Mouse (Mus musculus) intestine, embryonic 16.5 days (tissue): ENCODE data around the gene Mta1. TPM values are rescaled to one million over a fixed set of nuclear protein-coding genes. Genes with fewer than 3 reads are reported as not detected.

Experiments used
- ATAC-seq: fragments of 200-750 bp; cut with Nextera tagmentation; 2 replicates; pipeline ENCODE4 v1.8.0; 2017; ENCODE audit warnings: moderate TSS enrichment, moderate library complexity
- H3K27ac ChIP-seq: fragments of 300-500 bp; sonication (generic); 2 replicates; pipeline ENCODE4 v1.5.1; 2014; ENCODE audit warnings: mild to moderate bottlenecking, low read length
- H3K27me3 ChIP-seq: fragments of 300-500 bp; sonication (generic); replicated peaks from 2 replicates; pipeline ENCODE4 v1.6.1; 2014; ENCODE audit warnings: low read length, control low read depth, mixed read lengths; ENCODE audit not compliant: control insufficient read depth, insufficient read depth
- H3K36me3 ChIP-seq: fragments of 300-500 bp; sonication (generic); 2 replicates; pipeline ENCODE4 v1.6.1; 2014; ENCODE audit warnings: low read length, control low read depth; ENCODE audit not compliant: control insufficient read depth, insufficient read depth
- H3K4me1 ChIP-seq: fragments of 300-500 bp; sonication (generic); 2 replicates; pipeline ENCODE4 v1.6.1; 2014; ENCODE audit warnings: low read length, control low read depth, mixed read lengths; ENCODE audit not compliant: control insufficient read depth, insufficient read depth
- H3K4me2 ChIP-seq: fragments of 300-500 bp; sonication (generic); 2 replicates; pipeline ENCODE4 v1.6.1; 2014; ENCODE audit warnings: low read depth, low read length, control low read depth
- H3K4me3 ChIP-seq: fragments of 300-500 bp; sonication (generic); 2 replicates; pipeline ENCODE4 v1.5.1; 2014; ENCODE audit warnings: mild to moderate bottlenecking, low read length
- H3K9ac ChIP-seq: fragments of 300-500 bp; sonication (generic); 2 replicates; pipeline ENCODE4 v1.6.1; 2014; ENCODE audit warnings: low read depth, low read length
- H3K9me3 ChIP-seq: fragments of 300-500 bp; sonication (generic); 2 replicates; pipeline ENCODE4 v1.6.1; 2016; ENCODE audit warnings: low read length, control low read depth; ENCODE audit not compliant: control insufficient read depth
- WGBS: fragments of 180-500 bp; shearing (Covaris S2); extraction: QIAGEN DNeasy Blood & Tissue Kit; methylation state at CpG from one replicate; pipeline ENCODE4 v1.1.7; 2014; 5-methylcytosine and 5-hydroxymethylcytosine counted together
- polyA plus RNA-seq: library from polyadenylated mRNA; unstranded; fragments of >200 nt; fragmentation: Nextera tagmentation; extraction: Ambion mirVana; gene quantifications from 2 replicates; pipeline ENCODE4 v1.2.1, GENCODE M21; 2015

Mta1 gene
- polyA plus RNA-seq, 1 experiment from 2014 or later, result 8.0 TPM

DNA sequence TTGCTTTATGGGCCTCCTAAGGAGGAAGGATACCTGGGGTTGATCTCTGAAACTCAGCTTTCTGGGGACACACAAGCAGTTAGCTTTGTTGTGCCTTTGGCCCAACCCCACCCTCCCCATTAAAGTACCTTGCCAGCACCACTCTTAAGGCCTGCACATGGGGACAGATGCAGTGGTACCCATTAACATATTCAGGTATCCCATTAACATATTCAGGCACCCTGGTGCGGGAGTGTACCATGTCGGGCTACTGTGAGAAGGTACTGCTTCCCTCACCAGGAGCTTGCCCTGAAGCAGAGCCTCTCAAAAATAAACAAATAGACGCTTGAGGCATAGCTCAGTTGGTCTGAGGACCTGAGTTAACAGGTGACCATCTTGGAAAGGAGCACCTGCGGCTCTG is 10.1 kb upstream of the Mta1 start:
- no peak overlapping the region for H3K9ac ChIP-seq
- H3K4me3 ChIP-seq, result no peak overlapping the region
- ATAC-seq, result no peak
- WGBS, result 44% methylated on average over 4 of the region's 4 CpGs
- no peak overlapping the region for H3K4me2 ChIP-seq
- H3K4me1 ChIP-seq, result no peaks in the 10 kb centered on the region
- no peaks in the 10 kb centered on the region for H3K36me3 ChIP-seq
- H3K27me3 ChIP-seq, result no peaks in the 10 kb centered on the region
- H3K27ac ChIP-seq, result no peak overlapping the region
- H3K9me3 ChIP-seq, result no peaks in the 10 kb centered on the region

DNA sequence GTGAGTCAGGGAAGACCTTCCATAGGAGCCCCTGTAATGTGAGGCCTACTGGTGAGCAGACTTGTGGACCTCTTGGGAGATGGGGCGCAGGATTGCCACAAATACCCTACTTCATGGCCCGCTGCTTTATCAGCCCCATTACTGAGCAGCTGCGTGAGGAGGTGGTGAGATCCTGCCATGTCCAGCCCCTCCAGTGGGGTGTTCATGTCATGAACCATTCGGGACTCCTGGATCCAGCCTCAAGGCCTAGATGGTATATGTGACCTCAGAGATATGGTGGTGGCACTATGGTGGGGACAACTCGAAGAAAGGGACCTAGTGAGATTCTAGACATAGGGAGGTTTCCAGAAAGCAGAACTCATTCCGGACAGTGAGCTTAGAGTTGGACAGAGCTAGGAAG is 9.0 kb upstream of the Mta1 start:
- Histone ChIP-seq H3K27me3 (no peaks in the 10 kb centered on the region), H3K36me3 (no peaks in the 10 kb centered on the region), H3K4me1 (no peaks in the 10 kb centered on the region), H3K4me3 (no peak overlapping the region), H3K9me3 (no peaks in the 10 kb centered on the region), H3K9ac (no peak overlapping the region), H3K27ac (no peak overlapping the region), H3K4me2 (no peak overlapping the region)
- no peak for ATAC-seq
- 89% methylated on average over 6 of the region's 6 CpGs for WGBS

GRCm38 (mm10) chr12:113090053-113090452 is 8.0 kb upstream of the Mta1 start:
- Histone ChIP-seq H3K27ac (no peak overlapping the region), H3K27me3 (no peaks in the 10 kb centered on the region), H3K9ac (no peak overlapping the region), H3K4me1 (no peaks in the 10 kb centered on the region), H3K4me2 (no peak overlapping the region), H3K36me3 (no peaks in the 10 kb centered on the region), H3K4me3 (no peak overlapping the region), H3K9me3 (no peaks in the 10 kb centered on the region)
- WGBS, result 76% methylated on average over 17 of the region's 17 CpGs
- ATAC-seq, result no peak

GRCm38 (mm10) chr12:113097040-113097439 is 1.0 kb upstream of the Mta1 start:
- Histone ChIP-seq H3K4me3 (no peak overlapping the region), H3K9me3 (no peaks in the 10 kb centered on the region), H3K4me2 (peak overlapping the region; percentile 87; the same call in 1 of the 2 replicates), H3K4me1 (peaks cover 26% of the 10 kb centered on the region), H3K27ac (no peak overlapping the region), H3K9ac (no peak overlapping the region), H3K27me3 (no peaks in the 10 kb centered on the region), H3K36me3 (no peaks in the 10 kb centered on the region)
- 0 out of 2 replicates have a peak, but pooled peaks have one; percentile 7 for ATAC-seq
- WGBS, result 82% methylated on average over 5 of the region's 5 CpGs

DNA sequence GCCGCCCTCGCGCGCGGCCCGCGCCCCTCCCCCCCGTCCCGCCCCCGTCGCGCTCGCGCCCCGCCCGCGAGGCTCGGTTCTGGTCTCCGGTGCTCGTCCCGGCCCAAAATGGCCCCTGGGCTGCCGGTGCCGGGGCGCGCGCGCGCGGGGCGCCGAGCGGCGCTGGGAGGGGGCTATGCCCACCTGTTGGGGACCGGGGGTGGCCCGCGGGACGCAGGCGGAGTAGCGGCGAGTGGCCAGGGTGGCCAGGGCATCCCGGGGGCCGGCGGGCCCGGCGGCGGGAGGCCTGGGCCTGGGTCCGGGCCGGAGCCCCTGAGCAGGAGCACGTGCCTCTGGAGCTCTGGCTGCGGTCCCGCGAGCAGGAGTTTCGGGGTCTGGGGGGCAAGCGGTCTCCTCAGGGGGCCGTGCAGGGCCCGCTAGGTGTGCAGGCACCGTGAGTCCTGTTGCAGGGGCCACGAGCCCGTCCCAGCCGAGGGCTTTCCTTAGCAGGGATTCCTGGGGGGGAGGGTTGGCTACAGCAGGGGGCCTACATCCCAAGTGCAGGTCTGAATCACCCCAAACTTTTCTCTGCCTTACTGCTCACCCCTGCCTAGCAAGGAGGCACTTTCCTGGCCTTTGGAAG is 563 bp downstream of the Mta1 start:
- ATAC-seq, result peak; percentile 24
- H3K27ac ChIP-seq, result peak overlapping the region; percentile 69
- H3K4me3 ChIP-seq, result peak overlapping the region; percentile 98
- under 1% methylated on average over 51 of the region's 60 CpGs for WGBS
- H3K9me3 ChIP-seq, result no peaks in the 10 kb centered on the region
- peaks cover 32% of the 10 kb centered on the region for H3K4me1 ChIP-seq
- peak overlapping the region; percentile 99 for H3K9ac ChIP-seq
- H3K4me2 ChIP-seq, result peak overlapping the region; percentile 94
- no peaks in the 10 kb centered on the region for H3K36me3 ChIP-seq
- H3K27me3 ChIP-seq, result no peaks in the 10 kb centered on the region

DNA sequence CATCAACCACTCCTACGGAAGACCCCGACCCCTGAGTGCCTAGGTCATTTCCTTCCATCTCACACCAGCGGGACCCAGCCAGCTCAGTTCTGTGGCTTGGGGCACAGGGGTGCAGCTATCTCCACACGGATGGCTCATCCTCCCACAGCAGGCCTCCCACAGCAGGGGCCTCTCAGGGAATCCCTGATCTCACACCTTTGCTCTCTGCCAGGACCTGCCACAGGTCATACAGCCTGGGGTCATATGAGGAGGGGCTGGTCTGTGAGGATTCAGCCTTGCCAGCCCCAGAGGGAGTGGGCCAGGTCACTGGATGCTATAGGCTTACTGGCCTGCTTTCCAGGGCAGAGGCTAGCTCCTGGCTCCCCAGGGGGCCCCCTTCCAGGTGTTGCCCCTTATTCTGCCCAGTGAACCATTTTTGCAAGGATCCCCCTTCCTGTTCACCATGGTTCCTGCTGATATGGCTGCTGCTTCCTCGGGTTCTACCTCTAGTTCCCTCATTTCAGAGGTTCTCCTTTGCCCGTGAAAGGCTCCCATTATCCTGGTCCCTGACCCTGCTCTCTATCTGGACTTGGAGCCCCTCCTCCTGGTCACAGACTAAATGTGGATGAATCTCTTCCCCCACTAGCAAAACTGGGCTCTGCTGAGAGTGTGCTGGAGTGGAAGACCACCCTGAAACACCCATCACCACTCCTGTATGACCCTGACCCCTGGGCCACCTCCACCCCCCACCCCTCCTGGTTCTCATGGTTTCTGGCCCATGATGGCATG is 1.6 kb downstream of the Mta1 start:
- no peaks in the 10 kb centered on the region for H3K27me3 ChIP-seq
- H3K9ac ChIP-seq, result peak overlapping the region; percentile 99
- 27% methylated on average over 6 of the region's 6 CpGs for WGBS
- H3K27ac ChIP-seq, result no peak overlapping the region
- no peak for ATAC-seq
- peak overlapping the region; percentile 98 for H3K4me3 ChIP-seq
- no peaks in the 10 kb centered on the region for H3K9me3 ChIP-seq
- H3K36me3 ChIP-seq, result no peaks in the 10 kb centered on the region
- H3K4me1 ChIP-seq, result peaks cover 38% of the 10 kb centered on the region
- peak overlapping the region; percentile 94 for H3K4me2 ChIP-seq

DNA sequence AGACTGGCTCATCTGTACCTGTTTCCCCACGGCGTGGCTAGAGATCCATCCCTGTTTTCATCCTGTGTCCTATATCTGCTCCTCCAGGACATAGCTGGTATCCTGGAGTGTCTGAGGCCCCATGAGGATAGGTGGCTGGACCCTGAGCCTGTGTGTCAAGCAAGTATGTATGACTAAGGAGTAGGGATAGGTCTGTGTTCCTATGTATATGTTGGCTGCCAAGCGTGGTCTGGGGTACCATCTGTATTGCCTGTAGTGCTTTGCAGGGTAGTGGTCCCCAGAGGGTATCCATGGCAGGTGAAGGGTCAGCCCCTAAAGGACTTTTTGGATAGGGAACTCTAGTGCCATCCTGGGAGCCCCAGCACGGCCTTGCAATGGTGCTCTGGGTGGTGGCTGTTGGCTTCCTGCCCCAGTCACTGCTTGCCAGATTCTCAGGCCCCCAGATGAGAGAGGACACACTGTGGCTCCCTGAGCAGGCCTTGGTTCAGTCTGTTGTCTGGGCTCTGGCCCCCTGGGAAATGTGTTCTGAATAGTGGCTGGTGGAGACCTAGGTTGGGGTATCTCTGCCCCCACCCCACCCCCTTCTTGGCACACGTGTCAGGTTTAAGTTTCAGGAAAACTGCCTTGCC is 2.5 kb downstream of the Mta1 start:
- ATAC-seq, result no peak
- WGBS, result 69% methylated on average over 5 of the region's 5 CpGs
- Histone ChIP-seq H3K4me2 (no peak overlapping the region), H3K4me3 (no peak overlapping the region), H3K27ac (no peak overlapping the region), H3K4me1 (peaks cover 38% of the 10 kb centered on the region), H3K27me3 (no peaks in the 10 kb centered on the region), H3K36me3 (no peaks in the 10 kb centered on the region), H3K9me3 (no peaks in the 10 kb centered on the region), H3K9ac (0 out of 2 replicates have a peak overlapping the region, but pooled peaks have one; percentile 99)

DNA sequence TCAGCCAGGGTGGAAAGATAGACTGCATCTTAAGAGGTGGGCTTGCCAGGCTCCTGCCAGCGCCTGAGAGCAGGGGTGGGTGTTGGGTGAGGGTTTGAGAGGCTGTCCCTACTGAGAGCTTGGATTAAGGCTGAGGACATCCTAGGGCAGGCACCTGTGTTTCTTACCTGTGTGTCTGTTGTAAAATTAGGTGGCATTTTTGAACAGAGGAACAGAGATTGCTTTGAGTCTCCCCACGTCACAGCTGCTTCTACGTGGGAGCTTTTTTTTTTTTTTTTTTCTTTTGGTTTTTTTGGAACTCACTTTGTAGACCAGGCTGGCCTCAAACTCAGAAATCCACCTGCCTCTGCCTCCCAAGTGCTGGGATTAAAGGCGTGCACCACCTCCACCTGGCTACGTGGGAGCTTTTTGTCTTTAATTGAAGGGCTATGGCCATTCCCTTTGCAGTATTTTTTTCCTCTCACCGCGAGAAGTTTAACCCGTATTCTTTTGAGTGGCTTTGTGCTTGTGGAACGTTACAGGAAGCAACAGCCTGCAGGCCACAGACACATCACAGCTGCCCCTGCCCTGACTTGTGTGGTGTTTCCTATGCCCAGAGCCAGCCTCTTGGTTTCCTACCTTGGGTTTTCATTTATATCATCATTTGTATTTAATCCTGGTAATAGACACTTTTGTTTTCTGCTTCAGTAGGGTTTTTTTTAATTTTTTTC is 3.3 kb downstream of the Mta1 start:
- Histone ChIP-seq H3K4me3 (no peak overlapping the region), H3K9ac (no peak overlapping the region), H3K4me1 (peaks cover 38% of the 10 kb centered on the region), H3K27ac (no peak overlapping the region), H3K27me3 (no peaks in the 10 kb centered on the region), H3K9me3 (no peaks in the 10 kb centered on the region; the same call in 1 of the 2 replicates), H3K36me3 (no peaks in the 10 kb centered on the region), H3K4me2 (no peak overlapping the region)
- no peak for ATAC-seq
- WGBS, result 72% methylated on average over 9 of the region's 9 CpGs

DNA sequence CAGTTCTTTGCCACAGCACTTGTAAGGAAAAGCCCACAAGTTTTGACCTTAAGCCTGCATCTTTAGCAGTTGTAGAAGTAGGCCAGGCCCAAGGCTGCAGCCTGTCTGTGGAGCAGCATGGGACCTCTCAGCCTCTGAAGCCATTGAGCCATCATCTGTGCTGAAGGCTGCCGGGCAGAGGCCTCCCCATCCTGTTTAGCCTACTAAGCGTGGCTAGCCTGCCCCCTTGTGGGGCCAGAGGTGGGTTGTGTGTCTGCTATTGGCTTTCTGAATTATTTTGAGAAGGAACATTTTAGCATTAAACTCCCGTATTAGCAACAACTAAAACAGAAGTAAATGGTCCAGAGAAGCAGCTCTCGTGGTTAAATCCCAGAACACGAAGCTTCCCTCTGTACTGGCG is 4.4 kb downstream of the Mta1 start:
- Histone ChIP-seq H3K27me3 (no peaks in the 10 kb centered on the region), H3K4me2 (no peak overlapping the region), H3K27ac (no peak overlapping the region), H3K4me1 (peaks cover 34% of the 10 kb centered on the region), H3K36me3 (no peaks in the 10 kb centered on the region), H3K9me3 (no peaks in the 10 kb centered on the region; the same call in 1 of the 2 replicates), H3K4me3 (no peak overlapping the region), H3K9ac (no peak overlapping the region)
- ATAC-seq, result no peak
- WGBS, result 59% methylated on average over 6 of the region's 6 CpGs
